Mouse (Mus musculus) ES-E14 (cell line): ENCODE results near the gene Prpf19. TPM values are rescaled to one million over a fixed set of nuclear protein-coding genes. Genes with fewer than 3 reads are reported as not detected.

Source experiments
- DNase-seq: peaks from one replicate; pipeline ENCODE4 v3.0.0-alpha.2; 2013; ENCODE audit warnings: low read depth, low spot score
- H3K27ac ChIP-seq: 2 replicates; pipeline ENCODE4 v1.5.1; 2012; ENCODE audit warnings: low read depth, mild to moderate bottlenecking, low read length, moderate library complexity, mixed read lengths; ENCODE audit not compliant: poor library complexity, insufficient read depth, severe bottlenecking
- H3K36me3 ChIP-seq: 2 replicates; pipeline ENCODE4 v1.6.1; 2012; ENCODE audit warnings: mild to moderate bottlenecking, low read length, moderate library complexity, mixed read lengths; ENCODE audit not compliant: control insufficient read depth, poor library complexity, insufficient read depth, severe bottlenecking
- H3K4me1 ChIP-seq, 2 experiments: fragments of 150-350 bp in 1 of 2; sonication (generic) in 1 of 2; 2 replicates each; pipeline ENCODE4 v1.6.1; 2012; ENCODE audit warnings: low read length in 2 of 2, mild to moderate bottlenecking in 1 of 2, mixed read lengths in 1 of 2; ENCODE audit not compliant: control insufficient read depth in 2 of 2, insufficient read depth in 2 of 2, poor library complexity in 1 of 2
- H3K4me3 ChIP-seq, 2 experiments: fragments of 150-350 bp in 1 of 2; sonication (generic) in 1 of 2; 2 replicates each; pipeline ENCODE4 v1.5.1; 2012; ENCODE audit warnings: low read length in 2 of 2, low read depth in 1 of 2, mild to moderate bottlenecking in 1 of 2, mixed read lengths in 1 of 2; ENCODE audit not compliant: insufficient read depth in 1 of 2, poor library complexity in 1 of 2, severe bottlenecking in 1 of 2
- H3K9ac ChIP-seq: 2 replicates; pipeline ENCODE4 v1.6.1; 2012; ENCODE audit warnings: low read depth, mild to moderate bottlenecking, low read length, mixed read lengths; ENCODE audit not compliant: poor library complexity, insufficient read depth, severe bottlenecking
- H3K9me3 ChIP-seq: fragments of 150-350 bp; sonication (generic); 2 replicates; pipeline ENCODE4 v1.6.1; 2012; ENCODE audit warnings: low read depth, mild to moderate bottlenecking, low read length; ENCODE audit not compliant: control insufficient read depth, insufficient read depth
- CHD2 ChIP-seq: IDR thresholded peaks from 2 replicates; pipeline ENCODE4 v1.6.1; 2014; ENCODE audit warnings: mild to moderate bottlenecking, low read depth, low read length, inconsistent platforms
- HCFC1 ChIP-seq: IDR thresholded peaks from 2 replicates; pipeline ENCODE4 v1.6.1; 2012; ENCODE audit warnings: low read length, inconsistent platforms, borderline replicate concordance; ENCODE audit not compliant: insufficient read depth
- MAFK ChIP-seq: IDR thresholded peaks from 2 replicates; pipeline ENCODE4 v1.6.1; 2014; ENCODE audit warnings: mild to moderate bottlenecking, low read depth, low read length, inconsistent platforms; ENCODE audit not compliant: insufficient read depth
- ZC3H11A ChIP-seq: IDR thresholded peaks from 2 replicates; pipeline ENCODE4 v1.6.1; 2012; ENCODE audit warnings: low read depth, mild to moderate bottlenecking, inconsistent platforms, low read length, borderline replicate concordance
- ZNF384 ChIP-seq: IDR thresholded peaks from 2 replicates; pipeline ENCODE4 v1.6.1; 2012; ENCODE audit warnings: low read depth, low read length, inconsistent platforms
- in situ Hi-C, 2 experiments: fragments of 600-800 bp; cut with MboI; formaldehyde crosslinking; loops; one replicate each; pipeline ENCODE4 v1.15.1; 2025; ENCODE audit warnings: low sequenced_read_pairs in 2 of 2, inconsistent platforms in 1 of 2; ENCODE audit not compliant: unreplicated experiment in 2 of 2
- total RNA-seq: library from RNA; depleted of rRNA; stranded (reverse); fragments of 300-350 nt; gene quantifications from 2 replicates; pipeline ENCODE4 v1.2.3, GENCODE M21; 2012

Gene Prpf19
- total RNA-seq, 1 experiment = 146 TPM

DNA sequence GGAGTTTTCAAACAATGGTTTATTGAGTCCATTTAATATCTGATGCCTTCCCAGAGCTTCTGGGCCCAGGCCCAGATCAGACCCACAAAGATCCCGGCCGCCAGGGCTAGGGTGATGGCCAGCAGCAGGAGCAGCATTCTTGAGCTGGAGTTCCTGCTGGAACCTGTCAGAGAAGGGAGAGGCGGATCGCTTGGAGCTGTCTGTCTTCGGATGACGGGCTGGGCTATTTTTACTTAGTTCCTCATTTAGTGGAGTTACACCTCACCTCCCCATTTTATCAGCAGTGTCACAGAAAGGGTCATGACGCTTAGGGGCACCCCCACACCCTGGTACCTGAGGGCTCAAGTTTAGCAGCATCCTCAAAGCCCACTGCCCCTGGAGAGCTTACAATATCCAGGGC is 19.3 kb downstream of the Prpf19 start:
- peaks cover 3 to 4% of the 10 kb centered on the region in 2 experiments; a peak in 1 of 4 replicates for H3K4me1 ChIP-seq
- TF ChIP-seq HCFC1 (no peak), ZC3H11A (no peak), CHD2 (no peak), ZNF384 (no peak), MAFK (no peak)
- H3K36me3 ChIP-seq = no peaks in the 10 kb centered on the region
- no peak overlapping the region for H3K27ac ChIP-seq
- H3K9ac ChIP-seq = no peak overlapping the region
- in situ Hi-C loops = no loop called here
- H3K4me3 ChIP-seq = no peak overlapping the region
- H3K9me3 ChIP-seq = no peaks in the 10 kb centered on the region
- no peak for DNase-seq

DNA sequence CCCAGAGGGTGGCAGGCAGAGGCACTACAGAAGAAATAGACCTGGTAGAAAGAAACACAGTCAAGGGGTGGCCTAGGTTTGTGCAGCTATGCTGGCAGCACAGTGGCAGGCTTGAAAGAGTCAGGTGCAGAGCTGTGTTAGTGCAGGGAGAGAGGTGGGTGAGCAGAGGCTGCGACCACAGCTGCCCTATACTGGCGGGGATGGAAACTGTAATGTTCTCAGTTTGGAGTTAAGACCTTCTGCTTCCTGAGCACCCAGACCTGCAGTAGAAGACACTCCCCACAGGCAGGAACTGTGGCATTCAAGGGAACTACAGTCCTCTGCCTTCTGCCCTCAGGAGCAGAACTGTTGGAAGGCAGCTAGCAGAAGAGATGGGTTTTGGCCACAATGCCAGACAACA is 19.8 kb downstream of the Prpf19 start:
- TF ChIP-seq ZC3H11A (no peak), ZNF384 (no peak), CHD2 (no peak), HCFC1 (no peak)
- Histone ChIP-seq H3K4me3 (no peak overlapping the region), H3K4me1 (peaks cover 3 to 4% of the 10 kb centered on the region in 2 experiments; a peak in 1 of 4 replicates), H3K27ac (no peak overlapping the region), H3K9me3 (no peaks in the 10 kb centered on the region), H3K9ac (no peak overlapping the region), H3K36me3 (no peaks in the 10 kb centered on the region)
- DNase-seq = no peak
- in situ Hi-C loops = no loop called here

DNA sequence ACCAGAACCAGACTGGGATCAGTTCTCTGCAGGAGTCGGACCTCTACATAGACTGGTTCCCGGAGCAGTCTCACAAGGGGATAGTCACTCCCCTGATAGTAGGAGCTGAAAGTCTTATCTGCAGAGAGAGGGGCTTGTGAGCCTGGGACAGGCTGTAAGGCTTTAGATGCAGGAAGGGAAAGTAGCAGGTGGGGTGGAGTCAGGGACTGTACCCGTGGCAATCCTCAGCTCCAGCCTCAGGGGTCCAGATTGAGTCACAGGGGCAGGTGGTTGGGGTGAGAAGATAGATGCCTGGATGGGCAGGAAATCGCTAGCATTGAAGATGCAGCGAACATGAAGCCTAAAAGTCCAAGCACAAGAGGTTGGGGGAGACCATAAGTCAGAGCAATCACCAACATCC is 21.5 kb downstream of the Prpf19 start:
- no peak for DNase-seq
- TF ChIP-seq ZNF384 = no peak
- no peak for TF ChIP-seq HCFC1

DNA sequence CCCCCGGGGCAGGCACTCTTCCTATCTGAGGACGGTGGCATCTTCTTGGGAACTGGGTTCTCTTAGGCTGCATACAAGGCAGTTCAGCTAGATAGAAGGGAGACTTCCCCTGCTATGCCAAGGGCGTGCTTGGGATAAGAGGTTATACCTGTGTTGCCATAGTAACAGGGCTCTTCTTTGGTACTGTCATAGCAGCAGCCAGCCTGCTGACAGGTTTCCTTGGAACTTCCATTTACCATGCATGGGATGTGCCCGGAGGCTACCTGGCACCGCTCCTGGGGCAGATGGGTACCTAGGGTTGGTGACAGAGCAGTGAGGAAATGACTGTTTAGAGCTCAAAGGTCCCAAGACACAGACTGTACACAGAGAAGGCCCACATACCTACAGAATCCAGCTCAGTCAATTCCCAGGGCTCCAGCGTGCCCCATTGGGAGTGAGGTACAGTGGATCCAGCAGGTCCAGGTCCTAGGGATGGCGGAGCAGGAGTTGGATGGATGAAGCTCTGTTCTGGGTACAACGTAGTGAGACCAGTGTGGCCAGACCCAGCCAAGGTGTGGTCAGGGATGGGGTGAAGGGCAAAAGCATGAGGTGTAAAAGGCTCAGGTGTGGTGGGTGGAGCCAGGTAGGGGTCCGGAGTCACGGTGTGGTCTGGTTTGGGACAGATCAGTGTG is 23.4 kb downstream of the Prpf19 start:
- Histone ChIP-seq H3K4me3 (no peak overlapping the region), H3K36me3 (no peaks in the 10 kb centered on the region), H3K27ac (0 out of 2 replicates have a peak overlapping the region, but pooled peaks have one; percentile 4), H3K9me3 (no peaks in the 10 kb centered on the region), H3K9ac (no peak overlapping the region), H3K4me1 (peaks cover 3 to 4% of the 10 kb centered on the region in 2 experiments; a peak in 1 of 4 replicates)
- TF ChIP-seq HCFC1 = no peak
- no peak for TF ChIP-seq CHD2
- TF ChIP-seq MAFK = no peak
- no peak for TF ChIP-seq ZNF384
- TF ChIP-seq ZC3H11A = no peak
- no peak for DNase-seq
- in situ Hi-C loops = no loop called here

More for the DNA sequence above, 21.5 kb downstream of the Prpf19 start:
- Histone ChIP-seq H3K4me3 (no peak overlapping the region), H3K9me3 (no peaks in the 10 kb centered on the region), H3K9ac (no peak overlapping the region), H3K4me1 (peaks cover 3 to 4% of the 10 kb centered on the region in 2 experiments; a peak in 1 of 4 replicates), H3K36me3 (no peaks in the 10 kb centered on the region), H3K27ac (no peak overlapping the region)
- in situ Hi-C loops = no loop called here

DNA sequence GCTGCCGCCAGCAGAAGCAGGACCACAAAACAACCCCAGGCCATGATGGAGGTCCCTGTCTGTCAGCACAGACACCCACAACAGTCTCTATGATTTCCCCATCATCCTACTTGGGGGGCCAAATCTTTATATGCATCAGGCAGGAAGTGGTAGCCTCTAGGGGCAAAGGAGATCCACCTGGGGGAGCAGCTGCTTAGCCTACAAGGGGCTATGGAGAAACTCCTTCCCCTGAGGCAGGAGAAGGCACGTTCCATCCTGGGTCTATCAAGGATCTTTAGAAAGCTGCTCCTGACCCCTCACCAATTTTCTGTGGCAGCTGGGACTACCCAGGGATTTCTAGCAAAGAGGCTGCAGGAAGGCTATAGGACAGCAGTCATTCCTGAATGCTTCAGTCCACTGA is 25.5 kb downstream of the Prpf19 start, which contains the start of gene Zp1:
Zp1 (minus strand) TSS at position 101 of the 400 bp plus-strand sequence.
- H3K9ac ChIP-seq = no peak within 1 kb of the TSS
- no peaks in the 10 kb centered on the region for H3K9me3 ChIP-seq
- no peak for DNase-seq
- H3K27ac ChIP-seq = no peak within 1 kb of the TSS
- no peak for TF ChIP-seq ZC3H11A
- TF ChIP-seq MAFK = no peak
- no peak for TF ChIP-seq ZNF384
- no peak for TF ChIP-seq HCFC1
- no peak for TF ChIP-seq CHD2
- H3K4me1 ChIP-seq = peaks cover 3 to 4% of the 10 kb centered on the region in 2 experiments; a peak in 1 of 4 replicates
- no peaks in the 10 kb centered on the region for H3K36me3 ChIP-seq
- no peak within 1 kb of the TSS for H3K4me3 ChIP-seq
- in situ Hi-C loops = no loop called here
